15 mouse cellular contexts compared by ENCODE assay signal in genomic region chr4:23234960-23235359, GRCm38 (mm10).
ATAC-seq lines count a peak whose summit lies in the region.
"Had no signal": no experiment of that assay in that cellular context is flagged by ENCODE, and none has a peak within 500 bp of the region (broad histone marks: within the 10 kb centered on the region; RNA-seq: fewer than 3 reads in every experiment).

No protein-coding gene starts in this region.

- H3K4me1 ChIP-seq in forebrain, embryonic 12.5 days: 0 out of 2 replicates have a peak, but pooled peaks cover 3% of the 10 kb centered on the region
- H3K4me1 ChIP-seq in forebrain, embryonic 16.5 days (replicated peaks; ENCODE audit: control insufficient read depth, insufficient read depth, low read length): no peaks in the 10 kb centered on the region
- H3K4me1 ChIP-seq in midbrain, embryonic 12.5 days: no peaks in the 10 kb centered on the region
- no peaks in the 10 kb centered on the region for H3K4me1 ChIP-seq in midbrain, embryonic 13.5 days (replicated peaks)
- H3K4me1 ChIP-seq in forebrain, embryonic 15.5 days: no peaks in the 10 kb centered on the region
- no peaks in the 10 kb centered on the region for H3K4me1 ChIP-seq in heart, embryonic 11.5 days (ENCODE audit: control insufficient read depth, insufficient read depth, low read length)
- H3K4me1 ChIP-seq: embryonic facial prominence, embryonic 12.5 days; embryonic facial prominence, embryonic 15.5 days; heart, embryonic 10.5 days; hindbrain, embryonic 10.5 days; hindbrain, embryonic 13.5 days; intestine, embryonic 15.5 days had no signal

- no peaks in the 10 kb centered on the region for H3K27me3 ChIP-seq in forebrain, embryonic 12.5 days
- H3K27me3 ChIP-seq in forebrain, embryonic 16.5 days (replicated peaks; ENCODE audit: control insufficient read depth, insufficient read depth, low read length): no peaks in the 10 kb centered on the region
- H3K27me3 ChIP-seq in midbrain, embryonic 12.5 days: no peaks in the 10 kb centered on the region
- no peaks in the 10 kb centered on the region for H3K27me3 ChIP-seq in midbrain, embryonic 13.5 days
- H3K27me3 ChIP-seq in forebrain, embryonic 15.5 days: no peaks in the 10 kb centered on the region
- H3K27me3 ChIP-seq in heart, embryonic 11.5 days (ENCODE audit: control insufficient read depth, insufficient read depth, low read length): no peaks in the 10 kb centered on the region
- H3K27me3 ChIP-seq: embryonic facial prominence, embryonic 12.5 days; embryonic facial prominence, embryonic 15.5 days; hindbrain, embryonic 13.5 days; intestine, embryonic 15.5 days had no signal

- 21% methylated on average over 1 of the region's 1 CpGs for WGBS in forebrain, embryonic 12.5 days
- WGBS in forebrain, embryonic 16.5 days: 13% methylated on average over 1 of the region's 1 CpGs
- 40% methylated on average over 1 of the region's 1 CpGs for WGBS in midbrain, embryonic 12.5 days
- WGBS in midbrain, embryonic 13.5 days: 45% methylated on average over 1 of the region's 1 CpGs
- 16% methylated on average over 1 of the region's 1 CpGs for WGBS in forebrain, embryonic 15.5 days
- 50% methylated on average over 1 of the region's 1 CpGs for WGBS in heart, embryonic 11.5 days (ENCODE audit: insufficient replicate concordance)

- H3K4me3 ChIP-seq in forebrain, embryonic 12.5 days (replicated peaks): no peak overlapping the region
- H3K4me3 ChIP-seq in forebrain, embryonic 16.5 days (replicated peaks; ENCODE audit: low read length): no peak overlapping the region
- H3K4me3 ChIP-seq in midbrain, embryonic 12.5 days: no peak overlapping the region
- H3K4me3 ChIP-seq in midbrain, embryonic 13.5 days (replicated peaks): no peak overlapping the region
- H3K4me3 ChIP-seq in forebrain, embryonic 15.5 days: no peak overlapping the region
- H3K4me3 ChIP-seq in heart, embryonic 11.5 days (ENCODE audit: low read depth, low read length): no peak overlapping the region
- H3K4me3 ChIP-seq: embryonic facial prominence, embryonic 12.5 days; embryonic facial prominence, embryonic 15.5 days; heart, adult 2 months; heart, embryonic 10.5 days; hindbrain, embryonic 10.5 days; hindbrain, embryonic 13.5 days; intestine, embryonic 15.5 days had no signal

- no peak overlapping the region for H3K4me2 ChIP-seq in forebrain, embryonic 12.5 days
- H3K4me2 ChIP-seq in forebrain, embryonic 16.5 days (ENCODE audit: low read length): no peak overlapping the region
- no peak overlapping the region for H3K4me2 ChIP-seq in midbrain, embryonic 12.5 days (replicated peaks)
- H3K4me2 ChIP-seq in midbrain, embryonic 13.5 days (replicated peaks): no peak overlapping the region
- H3K4me2 ChIP-seq in forebrain, embryonic 15.5 days (replicated peaks): no peak overlapping the region
- H3K4me2 ChIP-seq in heart, embryonic 11.5 days: no peak overlapping the region
- H3K4me2 ChIP-seq: embryonic facial prominence, embryonic 12.5 days; embryonic facial prominence, embryonic 15.5 days; hindbrain, embryonic 13.5 days; intestine, embryonic 15.5 days had no signal

- no peaks in the 10 kb centered on the region for H3K36me3 ChIP-seq in forebrain, embryonic 12.5 days (replicated peaks)
- no peaks in the 10 kb centered on the region for H3K36me3 ChIP-seq in forebrain, embryonic 16.5 days (ENCODE audit: control insufficient read depth, insufficient read depth)
- no peaks in the 10 kb centered on the region for H3K36me3 ChIP-seq in midbrain, embryonic 12.5 days
- H3K36me3 ChIP-seq in midbrain, embryonic 13.5 days: no peaks in the 10 kb centered on the region
- no peaks in the 10 kb centered on the region for H3K36me3 ChIP-seq in forebrain, embryonic 15.5 days
- H3K36me3 ChIP-seq in heart, embryonic 11.5 days (ENCODE audit: control insufficient read depth, insufficient read depth, low read length): no peaks in the 10 kb centered on the region
- H3K36me3 ChIP-seq: embryonic facial prominence, embryonic 12.5 days; embryonic facial prominence, embryonic 15.5 days; heart, embryonic 10.5 days; hindbrain, embryonic 10.5 days; hindbrain, embryonic 13.5 days; intestine, embryonic 15.5 days had no signal

- H3K27ac ChIP-seq in forebrain, embryonic 12.5 days: no peak overlapping the region
- H3K27ac ChIP-seq in forebrain, embryonic 16.5 days (ENCODE audit: low read length): no peak overlapping the region
- no peak overlapping the region for H3K27ac ChIP-seq in midbrain, embryonic 12.5 days (replicated peaks)
- H3K27ac ChIP-seq in midbrain, embryonic 13.5 days: no peak overlapping the region
- H3K27ac ChIP-seq in forebrain, embryonic 15.5 days (replicated peaks): no peak overlapping the region
- no peak overlapping the region for H3K27ac ChIP-seq in heart, embryonic 11.5 days (ENCODE audit: low read depth, low read length)
- H3K27ac ChIP-seq: embryonic facial prominence, embryonic 12.5 days; embryonic facial prominence, embryonic 15.5 days; heart, adult 2 months; heart, embryonic 10.5 days; hindbrain, embryonic 10.5 days; hindbrain, embryonic 13.5 days; intestine, embryonic 15.5 days had no signal

- no peaks in the 10 kb centered on the region for H3K9me3 ChIP-seq in forebrain, embryonic 12.5 days
- no peaks in the 10 kb centered on the region for H3K9me3 ChIP-seq in forebrain, embryonic 16.5 days (ENCODE audit: control insufficient read depth, low read length)
- H3K9me3 ChIP-seq in midbrain, embryonic 12.5 days: no peaks in the 10 kb centered on the region
- H3K9me3 ChIP-seq in midbrain, embryonic 13.5 days: no peaks in the 10 kb centered on the region
- no peaks in the 10 kb centered on the region; the same call in 1 of the 2 replicates for H3K9me3 ChIP-seq in forebrain, embryonic 15.5 days
- H3K9me3 ChIP-seq in heart, embryonic 11.5 days (replicated peaks; ENCODE audit: control insufficient read depth, low read length): no peaks in the 10 kb centered on the region
- H3K9me3 ChIP-seq: embryonic facial prominence, embryonic 12.5 days; embryonic facial prominence, embryonic 15.5 days; heart, embryonic 10.5 days; hindbrain, embryonic 10.5 days; hindbrain, embryonic 13.5 days; intestine, embryonic 15.5 days had no signal

- no peak overlapping the region for H3K9ac ChIP-seq in forebrain, embryonic 12.5 days
- no peak overlapping the region for H3K9ac ChIP-seq in forebrain, embryonic 16.5 days (replicated peaks; ENCODE audit: low read depth, low read length)
- H3K9ac ChIP-seq in midbrain, embryonic 12.5 days (replicated peaks): no peak overlapping the region
- H3K9ac ChIP-seq in midbrain, embryonic 13.5 days (replicated peaks): no peak overlapping the region
- H3K9ac ChIP-seq in forebrain, embryonic 15.5 days (replicated peaks): no peak overlapping the region
- no peak overlapping the region for H3K9ac ChIP-seq in heart, embryonic 11.5 days (ENCODE audit: low read depth, low read length)
- H3K9ac ChIP-seq: embryonic facial prominence, embryonic 12.5 days; embryonic facial prominence, embryonic 15.5 days; hindbrain, embryonic 13.5 days; intestine, embryonic 15.5 days had no signal

- ATAC-seq in forebrain, embryonic 12.5 days (ENCODE audit: low FRiP score): peak; percentile 63; the same call in 1 of the 2 replicates
- no peak for ATAC-seq in forebrain, embryonic 16.5 days
- 0 out of 2 replicates have a peak, but pooled peaks have one; percentile 41 for ATAC-seq in midbrain, embryonic 12.5 days (ENCODE audit: low FRiP score, low read depth)
- ATAC-seq in midbrain, embryonic 13.5 days: no peak
- ATAC-seq in forebrain, embryonic 15.5 days (replicated peaks): 0 out of 2 replicates have a peak, but pooled peaks have one; percentile 19
- ATAC-seq in heart, embryonic 11.5 days (replicated peaks; ENCODE audit: insufficient number of reproducible peaks, low FRiP score, low TSS enrichment): no peak
- ATAC-seq: CD4-positive, CD25-positive, alpha-beta regulatory T cell, adult 4 months; hindbrain, embryonic 16.5 days; intestine, embryonic 15.5 days had no signal

Comparison
In these comparisons a context has a peak if more than half of its experiments do, and no peak if none do; other contexts are left out.
1. ATAC-seq: peak in forebrain, embryonic 12.5 days (single experiment), midbrain, embryonic 12.5 days (single experiment) and forebrain, embryonic 15.5 days (single experiment); none in forebrain, embryonic 16.5 days (single experiment), midbrain, embryonic 13.5 days (single experiment) and heart, embryonic 11.5 days (single experiment).